Mouse (Mus musculus): ENCODE data around the gene Hoxd11. TPM values are rescaled to one million over a fixed set of nuclear protein-coding genes. Genes with fewer than 3 reads are reported as not detected.
A peak's percentile ranks its signal among the peaks of the same experiment; 100 is the strongest.

Gene Hoxd11
- polyA plus RNA-seq, 1 experiment, result not detected

- DNase-seq, result no peak
- Histone ChIP-seq H3K4me1 (ENCODE audit: control insufficient read depth, insufficient read depth, low read length) (peaks cover 2% of the 10 kb centered on the region; the same call in 1 of the 2 replicates), H3K4me3 (replicated peaks; ENCODE audit: extremely low read depth, low read depth, low read length) (no peak overlapping the region)
- WGBS, result 48% methylated on average over 5 of the region's 5 CpGs
- no peak for TF ChIP-seq CTCF (IDR thresholded peaks at IDR 0.05; ENCODE audit: insufficient read depth, low read length)
- no peak for TF ChIP-seq POLR2A (IDR thresholded peaks at IDR 0.05; ENCODE audit: borderline replicate concordance, extremely low read depth, low read depth, low read length)
Observed at GRCm38 (mm10) chr2:74671847-74672246, 7.5 kb upstream of the Hoxd11 start.

GRCm38 (mm10) chr2:74672481-74673362, 6.6 kb upstream of the Hoxd11 start:
- Histone ChIP-seq H3K4me3 (replicated peaks; ENCODE audit: extremely low read depth, low read depth, low read length) (no peak overlapping the region), H3K4me1 (ENCODE audit: control insufficient read depth, insufficient read depth, low read length) (peaks cover 2% of the 10 kb centered on the region; the same call in 1 of the 2 replicates)
- 13% methylated on average over 40 of the region's 40 CpGs for WGBS
- peak; percentile 63 for TF ChIP-seq CTCF (IDR thresholded peaks at IDR 0.05; ENCODE audit: insufficient read depth, low read length)
- TF ChIP-seq POLR2A (IDR thresholded peaks at IDR 0.05; ENCODE audit: borderline replicate concordance, extremely low read depth, low read depth, low read length), result no peak
- DNase-seq, result no peak

GRCm38 (mm10) chr2:74673835-74674425, 5.4 kb upstream of the Hoxd11 start:
- Histone ChIP-seq H3K4me3 (replicated peaks; ENCODE audit: extremely low read depth, low read depth, low read length) (no peak overlapping the region), H3K4me1 (ENCODE audit: control insufficient read depth, insufficient read depth, low read length) (no peaks in the 10 kb centered on the region)
- 5% methylated on average over 24 of the region's 24 CpGs for WGBS
- DNase-seq, result no peak
- TF ChIP-seq CTCF (IDR thresholded peaks at IDR 0.05; ENCODE audit: insufficient read depth, low read length), result no peak
- no peak for TF ChIP-seq POLR2A (IDR thresholded peaks at IDR 0.05; ENCODE audit: borderline replicate concordance, extremely low read depth, low read depth, low read length)

GRCm38 (mm10) chr2:74674881-74675665, 4.3 kb upstream of the Hoxd11 start, which contains the start of gene Hoxd12:
Gene Hoxd12 (plus strand): TSS chr2:74675013.
- no peak within 1 kb of the TSS for H3K4me3 ChIP-seq (replicated peaks; ENCODE audit: extremely low read depth, low read depth, low read length)
- no peak for TF ChIP-seq CTCF (IDR thresholded peaks at IDR 0.05; ENCODE audit: insufficient read depth, low read length)
- TF ChIP-seq POLR2A (IDR thresholded peaks at IDR 0.05; ENCODE audit: borderline replicate concordance, extremely low read depth, low read depth, low read length), result no peak
- DNase-seq, result no peak
- WGBS, result 6% methylated on average over 47 of the region's 47 CpGs
- no peaks in the 10 kb centered on the region for H3K4me1 ChIP-seq (ENCODE audit: control insufficient read depth, insufficient read depth, low read length)

GRCm38 (mm10) chr2:74675666-74676282, 3.6 kb upstream of the Hoxd11 start:
- Histone ChIP-seq H3K4me3 (replicated peaks; ENCODE audit: extremely low read depth, low read depth, low read length) (no peak overlapping the region), H3K4me1 (ENCODE audit: control insufficient read depth, insufficient read depth, low read length) (no peaks in the 10 kb centered on the region)
- TF ChIP-seq CTCF (IDR thresholded peaks at IDR 0.05; ENCODE audit: insufficient read depth, low read length) (no peak), POLR2A (IDR thresholded peaks at IDR 0.05; ENCODE audit: borderline replicate concordance, extremely low read depth, low read depth, low read length) (no peak)
- WGBS, result 9% methylated on average over 24 of the region's 24 CpGs
- no peak for DNase-seq

GRCm38 (mm10) chr2:74676376-74677052, 2.8 kb upstream of the Hoxd11 start:
- no peak for DNase-seq
- no peak for TF ChIP-seq CTCF (IDR thresholded peaks at IDR 0.05; ENCODE audit: insufficient read depth, low read length)
- no peak for TF ChIP-seq POLR2A (IDR thresholded peaks at IDR 0.05; ENCODE audit: borderline replicate concordance, extremely low read depth, low read depth, low read length)
- WGBS, result 8% methylated on average over 9 of the region's 9 CpGs
- H3K4me1 ChIP-seq (ENCODE audit: control insufficient read depth, insufficient read depth, low read length), result no peaks in the 10 kb centered on the region
- no peak overlapping the region for H3K4me3 ChIP-seq (replicated peaks; ENCODE audit: extremely low read depth, low read depth, low read length)

- TF ChIP-seq POLR2A (IDR thresholded peaks at IDR 0.05; ENCODE audit: borderline replicate concordance, extremely low read depth, low read depth, low read length), result no peak
- TF ChIP-seq CTCF (IDR thresholded peaks at IDR 0.05; ENCODE audit: insufficient read depth, low read length), result no peak
- WGBS, result 22% methylated on average over 2 of the region's 2 CpGs
- no peak for DNase-seq
- Histone ChIP-seq H3K4me1 (ENCODE audit: control insufficient read depth, insufficient read depth, low read length) (no peaks in the 10 kb centered on the region), H3K4me3 (replicated peaks; ENCODE audit: extremely low read depth, low read depth, low read length) (no peak overlapping the region)
Observed at GRCm38 (mm10) chr2:74677106-74677505, 2.3 kb upstream of the Hoxd11 start.

- WGBS, result 3% methylated on average over 26 of the region's 26 CpGs
- no peak for TF ChIP-seq POLR2A (IDR thresholded peaks at IDR 0.05; ENCODE audit: borderline replicate concordance, extremely low read depth, low read depth, low read length)
- no peak for TF ChIP-seq CTCF (IDR thresholded peaks at IDR 0.05; ENCODE audit: insufficient read depth, low read length)
- no peak for DNase-seq
- H3K4me3 ChIP-seq (replicated peaks; ENCODE audit: extremely low read depth, low read depth, low read length), result no peak overlapping the region
- no peaks in the 10 kb centered on the region for H3K4me1 ChIP-seq (ENCODE audit: control insufficient read depth, insufficient read depth, low read length)
Observed at GRCm38 (mm10) chr2:74679596-74679971, 227 bp downstream of the Hoxd11 start.
